In the genomic region with DNA sequence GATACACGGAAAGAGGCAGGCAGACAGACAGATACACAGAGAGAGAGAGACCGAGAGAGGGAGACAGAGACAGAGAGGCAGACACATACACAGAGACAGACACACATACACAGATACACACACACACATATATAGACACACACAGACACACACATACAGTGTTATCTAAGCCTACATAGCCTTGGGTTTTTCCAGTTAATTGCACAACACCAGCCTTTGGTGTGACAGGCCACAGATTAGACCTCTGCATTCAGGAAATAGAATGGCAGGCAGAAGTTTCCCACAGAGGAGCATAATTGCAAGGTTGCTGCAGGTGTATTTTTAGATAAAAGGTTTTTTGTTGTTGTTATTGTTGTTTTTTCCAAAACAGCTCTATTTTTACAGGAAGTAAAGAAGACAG, we compare ENCODE assay signal across 25 mouse cellular contexts.
DNase-seq lines count a peak whose midpoint lies in the region; ATAC-seq and TF ChIP-seq lines count a peak whose summit lies in the region.
"Had no signal": no experiment of that assay in that cellular context is flagged by ENCODE, and none has a peak within 500 bp of the region (broad histone marks: within the 10 kb centered on the region; RNA-seq: fewer than 3 reads in every experiment).

No protein-coding gene starts in this region.

- no peak for DNase-seq in lung, postnatal 0 days (ENCODE audit: low spot score)
- no peak for DNase-seq in lung, postnatal 10 days
- peak; percentile 58 for DNase-seq in MEL (ENCODE audit: low read depth, low spot score)
- DNase-seq in neural tube, embryonic 10.5 days (ENCODE audit: extremely low spot score, low spot score), result no peak
- no peak for DNase-seq in hindbrain, embryonic 10.5 days (ENCODE audit: low spot score)
- DNase-seq: adrenal gland, postnatal 10 days; cerebellum, adult 11-12 months; cerebellum, adult 9-10 months; cerebellum, postnatal 14 days; forebrain, postnatal 0 days; gastrocnemius, adult 2 months; gastrocnemius, postnatal 14 days; heart, adult 18-20 months had no signal

- no peaks in the 10 kb centered on the region for H3K27me3 ChIP-seq in lung, postnatal 0 days (replicated peaks; ENCODE audit: insufficient read depth, low read length)
- H3K27me3 ChIP-seq in MEL (ENCODE audit: control insufficient read depth in 1 of 2, insufficient read depth in 2 of 2, low read length in 2 of 2), result no peaks in the 10 kb centered on the region
- no peaks in the 10 kb centered on the region for H3K27me3 ChIP-seq in hindbrain, embryonic 10.5 days (ENCODE audit: insufficient read depth, poor library complexity, severe bottlenecking)
- H3K27me3 ChIP-seq: embryonic facial prominence, embryonic 12.5 days; embryonic facial prominence, embryonic 15.5 days; heart, embryonic 12.5 days had no signal

- no peaks in the 10 kb centered on the region for H3K36me3 ChIP-seq in lung, postnatal 0 days (ENCODE audit: insufficient read depth, low read length)
- peaks cover 0 to 3% of the 10 kb centered on the region in 2 experiments; a peak in 2 of 4 replicates for H3K36me3 ChIP-seq in MEL (ENCODE audit: control insufficient read depth in 1 of 2, insufficient read depth in 2 of 2, low read length in 2 of 2)
- H3K36me3 ChIP-seq in hindbrain, embryonic 10.5 days, result no peaks in the 10 kb centered on the region
- H3K36me3 ChIP-seq: embryonic facial prominence, embryonic 12.5 days; embryonic facial prominence, embryonic 15.5 days; heart, embryonic 12.5 days had no signal

- no peak overlapping the region for H3K27ac ChIP-seq in lung, postnatal 0 days (ENCODE audit: low read length)
- H3K27ac ChIP-seq in MEL (ENCODE audit: control insufficient read depth, low read depth, low read length), result no peak overlapping the region
- H3K27ac ChIP-seq in hindbrain, embryonic 10.5 days, result no peak overlapping the region
- H3K27ac ChIP-seq: embryonic facial prominence, embryonic 12.5 days; embryonic facial prominence, embryonic 15.5 days; gastrocnemius, adult 2 months; hindbrain, embryonic 14.5 days; hindbrain, postnatal 0 days had no signal

- peaks cover 4% of the 10 kb centered on the region; the same call in 1 of the 2 replicates for H3K4me1 ChIP-seq in lung, postnatal 0 days (ENCODE audit: insufficient read depth, low read depth, low read length)
- H3K4me1 ChIP-seq in MEL (ENCODE audit: control insufficient read depth in 1 of 2, insufficient read depth in 2 of 2, low read length in 2 of 2), result peaks cover 0 to 3% of the 10 kb centered on the region in 2 experiments; a peak in 1 of 4 replicates
- no peaks in the 10 kb centered on the region for H3K4me1 ChIP-seq in hindbrain, embryonic 10.5 days (replicated peaks)
- H3K4me1 ChIP-seq: embryonic facial prominence, embryonic 12.5 days had no signal

- peak; percentile 30; the same call in 1 of the 2 replicates for ATAC-seq in lung, postnatal 0 days
- ATAC-seq in granulocyte monocyte progenitor cell, adult 5-6 weeks (replicated peaks; ENCODE audit: poor library complexity, severe bottlenecking), result peak; percentile 57
- ATAC-seq in megakaryocyte-erythroid progenitor cell, adult 5-6 weeks (replicated peaks; ENCODE audit: low FRiP score, low TSS enrichment, poor library complexity, severe bottlenecking), result 0 out of 2 replicates have a peak, but pooled peaks have one; percentile 44
- ATAC-seq: activated CD4-positive, CD25-positive, alpha-beta regulatory T cell, adult 4 months; CD4-positive, CD25-positive, alpha-beta regulatory T cell, adult 4 months; forebrain, embryonic 14.5 days; forebrain, postnatal 0 days; hindbrain, postnatal 0 days; inflammation-experienced regulatory T-cells, adult 6 months; intestine, embryonic 16.5 days had no signal

- WGBS in lung, postnatal 0 days, result 71% methylated on average over 2 of the region's 2 CpGs
- WGBS in hindbrain, embryonic 10.5 days, result 83% methylated on average over 2 of the region's 2 CpGs

- TF ChIP-seq CTCF in lung, postnatal 0 days (IDR thresholded peaks at IDR 0.05), result no peak
- no peak for TF ChIP-seq CTCF in MEL (IDR thresholded peaks at IDR 0.05 in 2 of 3, conservative IDR thresholded peaks at IDR 0.05 in 1 of 3; ENCODE audit: control insufficient read depth in 1 of 3, insufficient read depth in 1 of 3, low read depth in 2 of 3, low read length in 3 of 3, poor library complexity in 1 of 3, severe bottlenecking in 1 of 3)

- TF ChIP-seq RAD21 in MEL (IDR thresholded peaks at IDR 0.05; ENCODE audit: low read depth, low read length), result no peak

- TF ChIP-seq EP300 in lung, postnatal 0 days (IDR thresholded peaks at IDR 0.05), result no peak
- TF ChIP-seq EP300 in MEL (IDR thresholded peaks at IDR 0.05; ENCODE audit: low read depth in 1 of 2, low read length in 2 of 2), result peak; percentile 59 to 66

- TF ChIP-seq POLR2A in MEL (IDR thresholded peaks at IDR 0.05; ENCODE audit: control insufficient read depth in 1 of 2, insufficient read depth in 1 of 2, low read depth in 1 of 2, low read length in 2 of 2, poor library complexity in 1 of 2), result no peak

- no peaks in the 10 kb centered on the region for H3K9me3 ChIP-seq in lung, postnatal 0 days (ENCODE audit: low read length)
- no peaks in the 10 kb centered on the region for H3K9me3 ChIP-seq in MEL (replicated peaks; ENCODE audit: insufficient read depth, low read length)
- no peaks in the 10 kb centered on the region for H3K9me3 ChIP-seq in hindbrain, embryonic 10.5 days
- H3K9me3 ChIP-seq: embryonic facial prominence, embryonic 12.5 days; embryonic facial prominence, embryonic 15.5 days; heart, embryonic 12.5 days had no signal

- no peak overlapping the region for H3K4me2 ChIP-seq in lung, postnatal 0 days (replicated peaks; ENCODE audit: low read depth, low read length)
- H3K4me2 ChIP-seq: embryonic facial prominence, embryonic 12.5 days; embryonic facial prominence, embryonic 15.5 days; heart, embryonic 12.5 days; hindbrain, embryonic 14.5 days had no signal

- H3K9ac ChIP-seq in lung, postnatal 0 days (replicated peaks; ENCODE audit: low read depth), result no peak overlapping the region
- H3K9ac ChIP-seq in MEL (ENCODE audit: control insufficient read depth, low read depth, low read length, poor library complexity, severe bottlenecking), result no peak overlapping the region
- H3K9ac ChIP-seq: embryonic facial prominence, embryonic 12.5 days; embryonic facial prominence, embryonic 15.5 days; forebrain, postnatal 0 days; heart, embryonic 12.5 days; hindbrain, embryonic 14.5 days had no signal

- no peaks in the 10 kb centered on the region for H3K79me2 ChIP-seq in MEL (ENCODE audit: control insufficient read depth, insufficient read depth, low read length, poor library complexity)

- no peak overlapping the region for H3K4me3 ChIP-seq in lung, postnatal 0 days (ENCODE audit: low read depth, low read length)
- H3K4me3 ChIP-seq in MEL (ENCODE audit: control insufficient read depth in 1 of 2, insufficient read depth in 1 of 2, low read depth in 2 of 2, low read length in 2 of 2), result no peak overlapping the region
- no peak overlapping the region for H3K4me3 ChIP-seq in hindbrain, embryonic 10.5 days
- H3K4me3 ChIP-seq: embryonic facial prominence, embryonic 12.5 days; embryonic facial prominence, embryonic 15.5 days; gastrocnemius, adult 2 months; heart, embryonic 12.5 days had no signal

TF ChIP-seq in MEL, 35 proteins besides CTCF, POLR2A, EP300 and RAD21:
- TF ChIP-seq TCF12 (IDR thresholded peaks at IDR 0.05; ENCODE audit: low read depth, low read length) (peak; percentile 36; the same call in 1 of the 2 replicates), POLR2AphosphoS2 (IDR thresholded peaks at IDR 0.05; ENCODE audit: low read length) (no peak), GATA1 (IDR thresholded peaks at IDR 0.05; ENCODE audit: low read depth, low read length) (peak; percentile 48; the same call in 1 of the 2 replicates), TAL1 (IDR thresholded peaks at IDR 0.05; ENCODE audit: low read length) (peak; percentile 36; the same call in 1 of the 2 replicates), SMC3 (IDR thresholded peaks at IDR 0.05; ENCODE audit: low read depth, low read length) (no peak), ETS1 (IDR thresholded peaks at IDR 0.05; ENCODE audit: low read depth, low read length) (peak; percentile 36; the same call in 1 of the 2 replicates), USF1 (IDR thresholded peaks at IDR 0.05; ENCODE audit: low read depth, low read length) (no peak)
